Mouse (Mus musculus) small intestine, adult 10 weeks (tissue): ENCODE results near the gene Ccdc167. TPM values are rescaled to one million over a fixed set of nuclear protein-coding genes. Genes with fewer than 3 reads are reported as not detected.

ENCODE experiments used
- polyA plus RNA-seq: library from polyadenylated mRNA; stranded (reverse); fragments of 350-450 nt; fragmentation: Illumina TruSeq; extraction: RNeasy Lipid Tissue Mini Kit (QIAGEN cat#74804); gene quantifications from one replicate; pipeline ENCODE4 v1.2.3, GENCODE M21; 2014; ENCODE audit warnings: low replicate concordance

Gene Ccdc167
- polyA plus RNA-seq, result 4.0 TPM

GRCm38 (mm10) chr17:29716732-29717445 lies at the start of gene Ccdc167:
TSS of gene Ccdc167 (minus strand) at chr17:29717044.

GRCm38 (mm10) chr17:29660076-29660761 lies 56.6 kb downstream of the Ccdc167 start, which contains the start of gene Cmtr1:
TSS of gene Cmtr1 (plus strand) at chr17:29660595.

Other genes starting within 250 kb of the Ccdc167 start
- 66.6 TPM for gene Pim1, start 226.3 kb downstream of the Ccdc167 start, polyA plus RNA-seq
- not detected for gene Gm17657, start 167.4 kb downstream of the Ccdc167 start, polyA plus RNA-seq
- gene Tbc1d22b, start 167.3 kb downstream of the Ccdc167 start, polyA plus RNA-seq, result 6.2 TPM
- not detected for gene Tmem217, start 164.7 kb downstream of the Ccdc167 start, polyA plus RNA-seq
- 11.1 TPM for gene Rnf8, start 102.3 kb downstream of the Ccdc167 start, polyA plus RNA-seq
- 1.4 TPM for gene Gm28043, start 102.2 kb downstream of the Ccdc167 start, polyA plus RNA-seq
- gene Cmtr1, start 56.4 kb downstream of the Ccdc167 start, polyA plus RNA-seq, result 10.9 TPM